Mouse (Mus musculus): ENCODE data around the gene Grik1.

Gene Grik1

GRCm38 (mm10) chr16:88290132-88290772 lies at the start of gene Grik1:
TSS of gene Grik1 (minus strand) at chr16:88290265.
- DNase-seq (ENCODE audit: low spot score): no peak

GRCm38 (mm10) chr16:88294209-88294608 lies 4.1 kb upstream of the Grik1 start:
- no peak for DNase-seq (ENCODE audit: low spot score)

- no peak for DNase-seq (ENCODE audit: low spot score)
Observed at GRCm38 (mm10) chr16:88289421-88290081, 514 bp downstream of the Grik1 start.

- DNase-seq (ENCODE audit: low spot score): no peak
Observed at GRCm38 (mm10) chr16:88258407-88258806, 31.7 kb downstream of the Grik1 start.

GRCm38 (mm10) chr16:88257072-88257471 lies 33.0 kb downstream of the Grik1 start:
- DNase-seq (ENCODE audit: low spot score): no peak

GRCm38 (mm10) chr16:88256101-88256500 lies 34.0 kb downstream of the Grik1 start:
- no peak for DNase-seq (ENCODE audit: low spot score)

GRCm38 (mm10) chr16:88252676-88253075 lies 37.4 kb downstream of the Grik1 start:
- no peak for DNase-seq (ENCODE audit: low spot score)

GRCm38 (mm10) chr16:88251049-88251448 lies 39.0 kb downstream of the Grik1 start:
- no peak for DNase-seq (ENCODE audit: low spot score)

GRCm38 (mm10) chr16:88249825-88250224 lies 40.2 kb downstream of the Grik1 start:
- DNase-seq (ENCODE audit: low spot score): no peak

- DNase-seq (ENCODE audit: low spot score): no peak
Observed at GRCm38 (mm10) chr16:88247586-88247985, 42.5 kb downstream of the Grik1 start.

GRCm38 (mm10) chr16:88244658-88245057 lies 45.4 kb downstream of the Grik1 start:
- no peak for DNase-seq (ENCODE audit: low spot score)

- DNase-seq (ENCODE audit: low spot score): no peak
Observed at GRCm38 (mm10) chr16:88225616-88226015, 64.4 kb downstream of the Grik1 start.

- DNase-seq (ENCODE audit: low spot score): no peak
Observed at GRCm38 (mm10) chr16:88221932-88222331, 68.1 kb downstream of the Grik1 start.

GRCm38 (mm10) chr16:88212531-88212930 lies 77.5 kb downstream of the Grik1 start:
- DNase-seq (ENCODE audit: low spot score): no peak

- no peak for DNase-seq (ENCODE audit: low spot score)
Observed at GRCm38 (mm10) chr16:88211852-88212251, 78.2 kb downstream of the Grik1 start.

- peak; percentile 56 for DNase-seq (ENCODE audit: low spot score)
Observed at GRCm38 (mm10) chr16:88204400-88204799, 85.7 kb downstream of the Grik1 start.

GRCm38 (mm10) chr16:88203985-88204384 lies 86.1 kb downstream of the Grik1 start:
- no peak for DNase-seq (ENCODE audit: low spot score)

GRCm38 (mm10) chr16:88187433-88188037 lies 102.5 kb downstream of the Grik1 start:
- DNase-seq (ENCODE audit: low spot score): no peak

GRCm38 (mm10) chr16:88178813-88179212 lies 111.3 kb downstream of the Grik1 start:
- DNase-seq (ENCODE audit: low spot score): no peak

- no peak for DNase-seq (ENCODE audit: low spot score)
Observed at GRCm38 (mm10) chr16:88177364-88177763, 112.7 kb downstream of the Grik1 start.

GRCm38 (mm10) chr16:88174083-88174721 lies 115.9 kb downstream of the Grik1 start:
- DNase-seq (ENCODE audit: low spot score): no peak

- no peak for DNase-seq (ENCODE audit: low spot score)
Observed at GRCm38 (mm10) chr16:88166547-88166946, 123.5 kb downstream of the Grik1 start.

- no peak for DNase-seq (ENCODE audit: low spot score)
Observed at GRCm38 (mm10) chr16:88142574-88142973, 147.5 kb downstream of the Grik1 start.

Measured in ovary, postnatal 36 days (tissue).